Comparison of ENCODE assay signal across 8 mouse cellular contexts in genomic region chr4:53438836-53439480, GRCm38 (mm10). TPM values are rescaled to one million over a fixed set of nuclear protein-coding genes. Genes with fewer than 3 reads are reported as not detected.
DNase-seq lines count a peak whose midpoint lies in the region; ATAC-seq and TF ChIP-seq lines count a peak whose summit lies in the region.
"Had no signal": no experiment of that assay in that cellular context is flagged by ENCODE, and none has a peak within 500 bp of the region (broad histone marks: within the 10 kb centered on the region; RNA-seq: fewer than 3 reads in every experiment).

No protein-coding gene starts in this region.

- H3K4me3 ChIP-seq in lung, adult 2 months (replicated peaks; ENCODE audit: extremely low read depth, low read depth, low read length), result peak overlapping the region; percentile 48
- H3K4me3 ChIP-seq in intestine, embryonic 14.5 days (ENCODE audit: low read depth, low read length), result 0 out of 2 replicates have a peak overlapping the region, but pooled peaks have one; percentile 78
- peak overlapping the region; percentile 91 for H3K4me3 ChIP-seq in neural tube, embryonic 15.5 days (replicated peaks)

- H3K9me3 ChIP-seq in intestine, embryonic 14.5 days (ENCODE audit: control insufficient read depth, low read length), result no peaks in the 10 kb centered on the region
- H3K9me3 ChIP-seq in neural tube, embryonic 15.5 days (replicated peaks), result no peaks in the 10 kb centered on the region

- TF ChIP-seq CTCF in lung, adult 2 months (IDR thresholded peaks at IDR 0.05; ENCODE audit: insufficient read depth, low read length), result no peak

- no peaks in the 10 kb centered on the region for H3K27me3 ChIP-seq in intestine, embryonic 14.5 days (replicated peaks; ENCODE audit: control insufficient read depth, insufficient read depth, low read length)
- no peaks in the 10 kb centered on the region for H3K27me3 ChIP-seq in neural tube, embryonic 15.5 days (replicated peaks)

- H3K36me3 ChIP-seq in intestine, embryonic 14.5 days (ENCODE audit: control insufficient read depth, insufficient read depth, low read length), result no peaks in the 10 kb centered on the region
- H3K36me3 ChIP-seq in neural tube, embryonic 15.5 days, result no peaks in the 10 kb centered on the region

- H3K4me1 ChIP-seq in lung, adult 2 months (ENCODE audit: control insufficient read depth, insufficient read depth, low read length), result peaks cover 6% of the 10 kb centered on the region
- H3K4me1 ChIP-seq in intestine, embryonic 14.5 days (replicated peaks; ENCODE audit: control insufficient read depth, insufficient read depth, low read length), result peaks cover 21% of the 10 kb centered on the region
- peaks cover 50% of the 10 kb centered on the region for H3K4me1 ChIP-seq in neural tube, embryonic 15.5 days

- no peak overlapping the region; the same call in 1 of the 2 replicates for H3K27ac ChIP-seq in intestine, embryonic 14.5 days (ENCODE audit: low read depth)
- H3K27ac ChIP-seq in neural tube, embryonic 15.5 days (replicated peaks), result no peak overlapping the region

- peak; percentile 20 for ATAC-seq in common myeloid progenitor, adult 5-6 weeks (replicated peaks; ENCODE audit: low read depth, poor library complexity, severe bottlenecking)
- no peak for ATAC-seq in intestine, embryonic 14.5 days (replicated peaks; ENCODE audit: low FRiP score, low TSS enrichment, low read depth)
- no peak for ATAC-seq in neural tube, embryonic 15.5 days (ENCODE audit: low FRiP score)

- no peak overlapping the region for H3K9ac ChIP-seq in intestine, embryonic 14.5 days (ENCODE audit: low read length)
- no peak overlapping the region for H3K9ac ChIP-seq in neural tube, embryonic 15.5 days (replicated peaks)

- 53% methylated on average over 7 of the region's 7 CpGs for WGBS in lung, adult 2 months
- 54% methylated on average over 7 of the region's 7 CpGs for WGBS in intestine, embryonic 14.5 days
- WGBS in neural tube, embryonic 15.5 days, result 71% methylated on average over 7 of the region's 7 CpGs

- H3K4me2 ChIP-seq in intestine, embryonic 14.5 days (ENCODE audit: low read length), result peak overlapping the region; percentile 89
- H3K4me2 ChIP-seq in neural tube, embryonic 15.5 days, result peak overlapping the region; percentile 85

- TF ChIP-seq POLR2A in lung, adult 2 months (IDR thresholded peaks at IDR 0.05; ENCODE audit: borderline replicate concordance, extremely low read depth, low read depth, low read length), result no peak

- DNase-seq in lung, adult 2 months, result no peak
- no peak for DNase-seq in lung, postnatal 14 days
- DNase-seq in intestine, embryonic 14.5 days (ENCODE audit: low spot score), result no peak
- DNase-seq in adrenal gland, adult (ENCODE audit: inconsistent age in 2 of 2, low spot score in 1 of 2), result no peak
- no peak for DNase-seq in thymus, adult 18-20 months
- DNase-seq: cerebellum, adult 8-10 months had no signal

RNA-seq across cellular contexts. Expression of gene Slc44a1, which starts 1.3 kb away (rescaled TPM):
- 29.0 and 45.2 TPM in 2 replicates for polyA plus RNA-seq in lung, adult 2 months (2012; rRNA removed)
- 8.1 and 8.6 TPM in 2 replicates for total RNA-seq in common myeloid progenitor, adult 5-6 weeks (2017)
- 64.5 and 75.1 TPM in 2 replicates for polyA plus RNA-seq in intestine, embryonic 14.5 days (2014; fragmentation: Nextera tagmentation; extraction: Ambion mirVana)
- polyA plus RNA-seq in neural tube, embryonic 15.5 days (2015; fragmentation: Nextera tagmentation; extraction: Ambion mirVana), result 10.8 and 15.1 TPM in 2 replicates
